Mouse (Mus musculus): ENCODE data around the gene Tjp3. TPM values are rescaled to one million over a fixed set of nuclear protein-coding genes. Genes with fewer than 3 reads are reported as not detected.

Tjp3 gene
- polyA plus RNA-seq, 1 experiment from 2014 or later: 11.6 TPM

- H3K27me3 ChIP-seq (ENCODE audit: control insufficient read depth, insufficient read depth, low read length): peaks cover 39% of the 10 kb centered on the region
- H3K4me3 ChIP-seq (ENCODE audit: low read length): no peak overlapping the region
- WGBS: 63% methylated on average over 8 of the region's 8 CpGs
- no peaks in the 10 kb centered on the region for H3K36me3 ChIP-seq (ENCODE audit: control insufficient read depth, insufficient read depth, low read length)
- peaks cover 16% of the 10 kb centered on the region; the same call in 1 of the 2 replicates for H3K4me1 ChIP-seq (ENCODE audit: control insufficient read depth, insufficient read depth, low read length)
- H3K27ac ChIP-seq (ENCODE audit: low read depth, low read length): no peak overlapping the region
- H3K4me2 ChIP-seq (replicated peaks; ENCODE audit: low read depth, low read length): peak overlapping the region; percentile 17; the same call in 1 of the 2 replicates
- no peak overlapping the region for H3K9ac ChIP-seq (ENCODE audit: low read depth, low read length)
- no peaks in the 10 kb centered on the region for H3K9me3 ChIP-seq (ENCODE audit: control insufficient read depth, low read length)
- no peak for ATAC-seq (ENCODE audit: low FRiP score, low TSS enrichment)
Observed at GRCm38 (mm10) chr10:81287513-81288157, 3.7 kb downstream of the Tjp3 start.

GRCm38 (mm10) chr10:81286586-81286985, 4.8 kb downstream of the Tjp3 start:
- Histone ChIP-seq H3K4me2 (replicated peaks; ENCODE audit: low read depth, low read length) (no peak overlapping the region), H3K9me3 (ENCODE audit: control insufficient read depth, low read length) (no peaks in the 10 kb centered on the region), H3K27ac (ENCODE audit: low read depth, low read length) (no peak overlapping the region), H3K9ac (ENCODE audit: low read depth, low read length) (no peak overlapping the region), H3K27me3 (ENCODE audit: control insufficient read depth, insufficient read depth, low read length) (peaks cover 39% of the 10 kb centered on the region), H3K36me3 (ENCODE audit: control insufficient read depth, insufficient read depth, low read length) (no peaks in the 10 kb centered on the region), H3K4me1 (ENCODE audit: control insufficient read depth, insufficient read depth, low read length) (peaks cover 16% of the 10 kb centered on the region; the same call in 1 of the 2 replicates), H3K4me3 (ENCODE audit: low read length) (no peak overlapping the region; the same call in 1 of the 2 replicates)
- no peak for ATAC-seq (ENCODE audit: low FRiP score, low TSS enrichment)
- 38% methylated on average over 6 of the region's 6 CpGs for WGBS

DNA sequence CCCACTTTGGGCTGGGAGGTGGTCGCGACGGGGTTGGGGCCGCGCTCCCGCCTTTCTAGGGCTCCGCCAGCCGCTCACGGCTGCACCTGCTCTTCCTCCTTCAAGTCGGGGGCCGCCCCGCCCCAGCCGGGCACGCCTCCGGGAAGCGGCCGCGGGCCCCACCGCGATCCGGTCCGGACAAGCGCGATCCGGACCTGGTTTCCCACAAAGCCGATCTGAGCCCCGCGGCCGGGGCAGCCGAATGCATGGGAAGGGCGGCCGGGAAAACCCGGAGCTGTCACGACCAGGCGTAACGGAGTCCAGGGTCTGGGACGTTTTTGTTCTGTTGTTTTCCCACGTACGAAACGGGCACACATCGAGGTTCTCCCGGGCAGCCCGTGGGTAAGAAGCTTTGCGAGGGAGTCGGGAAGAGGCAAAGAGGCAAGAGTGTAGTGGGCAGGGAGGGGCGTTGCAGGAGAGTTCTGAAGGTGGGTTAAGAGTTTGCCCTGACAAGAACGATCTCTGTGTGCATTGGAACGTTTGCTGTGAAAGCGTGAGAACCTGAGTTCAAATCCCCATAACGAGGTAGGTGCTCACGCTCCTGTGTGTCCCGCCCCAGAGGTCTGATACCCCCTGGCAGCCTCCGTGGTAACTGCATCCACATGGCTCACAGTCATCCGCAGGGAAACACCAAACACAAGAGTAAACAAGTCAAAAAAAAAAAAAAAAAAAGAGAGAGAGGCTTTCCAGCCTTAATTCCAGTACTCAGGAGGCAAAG, 5.5 kb downstream of the Tjp3 start:
- peak overlapping the region; percentile 52 for H3K4me3 ChIP-seq (ENCODE audit: low read length)
- H3K9me3 ChIP-seq (ENCODE audit: control insufficient read depth, low read length): no peaks in the 10 kb centered on the region
- H3K4me1 ChIP-seq (ENCODE audit: control insufficient read depth, insufficient read depth, low read length): peaks cover 16% of the 10 kb centered on the region; the same call in 1 of the 2 replicates
- peaks cover 33% of the 10 kb centered on the region for H3K27me3 ChIP-seq (ENCODE audit: control insufficient read depth, insufficient read depth, low read length)
- H3K4me2 ChIP-seq (replicated peaks; ENCODE audit: low read depth, low read length): peak overlapping the region; percentile 85
- H3K9ac ChIP-seq (ENCODE audit: low read depth, low read length): peak overlapping the region; percentile 65
- peak; percentile 67 for ATAC-seq (ENCODE audit: low FRiP score, low TSS enrichment)
- WGBS: 2% methylated on average over 54 of the region's 54 CpGs
- no peaks in the 10 kb centered on the region for H3K36me3 ChIP-seq (ENCODE audit: control insufficient read depth, insufficient read depth, low read length)
- no peak overlapping the region for H3K27ac ChIP-seq (ENCODE audit: low read depth, low read length)

GRCm38 (mm10) chr10:81284719-81285118, 6.7 kb downstream of the Tjp3 start:
- H3K4me1 ChIP-seq (ENCODE audit: control insufficient read depth, insufficient read depth, low read length): peaks cover 16% of the 10 kb centered on the region; the same call in 1 of the 2 replicates
- no peak; the same call in 1 of the 2 replicates for ATAC-seq (ENCODE audit: low FRiP score, low TSS enrichment)
- H3K9me3 ChIP-seq (ENCODE audit: control insufficient read depth, low read length): no peaks in the 10 kb centered on the region
- 12% methylated on average over 17 of the region's 17 CpGs for WGBS
- peak overlapping the region; percentile 42; the same call in 1 of the 2 replicates for H3K27ac ChIP-seq (ENCODE audit: low read depth, low read length)
- peaks cover 24% of the 10 kb centered on the region for H3K27me3 ChIP-seq (ENCODE audit: control insufficient read depth, insufficient read depth, low read length)
- H3K4me2 ChIP-seq (replicated peaks; ENCODE audit: low read depth, low read length): peak overlapping the region; percentile 85
- peak overlapping the region; percentile 34 for H3K9ac ChIP-seq (ENCODE audit: low read depth, low read length)
- H3K4me3 ChIP-seq (ENCODE audit: low read length): peak overlapping the region; percentile 52
- no peaks in the 10 kb centered on the region for H3K36me3 ChIP-seq (ENCODE audit: control insufficient read depth, insufficient read depth, low read length)

GRCm38 (mm10) chr10:81284189-81284588, 7.2 kb downstream of the Tjp3 start:
- H3K4me1 ChIP-seq (ENCODE audit: control insufficient read depth, insufficient read depth, low read length): peaks cover 16% of the 10 kb centered on the region; the same call in 1 of the 2 replicates
- no peaks in the 10 kb centered on the region for H3K36me3 ChIP-seq (ENCODE audit: control insufficient read depth, insufficient read depth, low read length)
- peak overlapping the region; percentile 34; the same call in 1 of the 2 replicates for H3K9ac ChIP-seq (ENCODE audit: low read depth, low read length)
- H3K27ac ChIP-seq (ENCODE audit: low read depth, low read length): no peak overlapping the region
- 50% methylated on average over 6 of the region's 6 CpGs for WGBS
- H3K4me3 ChIP-seq (ENCODE audit: low read length): peak overlapping the region; percentile 52; the same call in 1 of the 2 replicates
- H3K27me3 ChIP-seq (ENCODE audit: control insufficient read depth, insufficient read depth, low read length): peaks cover 24% of the 10 kb centered on the region
- no peak for ATAC-seq (ENCODE audit: low FRiP score, low TSS enrichment)
- H3K4me2 ChIP-seq (replicated peaks; ENCODE audit: low read depth, low read length): peak overlapping the region; percentile 85; the same call in 1 of the 2 replicates
- no peaks in the 10 kb centered on the region for H3K9me3 ChIP-seq (ENCODE audit: control insufficient read depth, low read length)

GRCm38 (mm10) chr10:81279496-81279895, 11.9 kb downstream of the Tjp3 start:
- ATAC-seq (ENCODE audit: low FRiP score, low TSS enrichment): no peak
- Histone ChIP-seq H3K9ac (ENCODE audit: low read depth, low read length) (no peak overlapping the region), H3K9me3 (ENCODE audit: control insufficient read depth, low read length) (no peaks in the 10 kb centered on the region), H3K4me3 (ENCODE audit: low read length) (no peak overlapping the region), H3K27me3 (ENCODE audit: control insufficient read depth, insufficient read depth, low read length) (peaks cover 13% of the 10 kb centered on the region), H3K27ac (ENCODE audit: low read depth, low read length) (no peak overlapping the region), H3K4me2 (replicated peaks; ENCODE audit: low read depth, low read length) (no peak overlapping the region), H3K4me1 (ENCODE audit: control insufficient read depth, insufficient read depth, low read length) (peaks cover 3% of the 10 kb centered on the region; the same call in 1 of the 2 replicates), H3K36me3 (ENCODE audit: control insufficient read depth, insufficient read depth, low read length) (no peaks in the 10 kb centered on the region)
- 24% methylated on average over 10 of the region's 10 CpGs for WGBS

DNA sequence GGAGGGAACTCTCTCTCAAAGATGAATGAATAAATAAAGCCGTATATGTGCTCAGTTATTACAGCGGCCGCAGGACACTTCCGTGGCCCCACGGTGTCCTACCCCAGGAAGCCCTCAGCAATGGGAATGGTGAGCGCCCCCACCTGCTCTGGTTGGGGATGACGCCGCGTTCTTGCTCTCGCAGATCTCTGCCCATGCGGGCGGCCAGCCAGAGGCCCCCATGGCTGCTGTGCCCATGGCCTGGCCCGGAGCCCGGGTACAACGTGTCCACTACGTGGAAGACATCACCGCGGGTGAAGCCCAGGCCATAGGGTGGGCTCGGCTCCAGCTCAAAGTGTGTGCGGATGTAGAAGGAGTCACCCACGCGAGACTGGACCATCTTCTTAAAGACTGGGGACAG, 13.7 kb downstream of the Tjp3 start:
- ATAC-seq (ENCODE audit: low FRiP score, low TSS enrichment): no peak
- H3K4me2 ChIP-seq (replicated peaks; ENCODE audit: low read depth, low read length): no peak overlapping the region
- no peaks in the 10 kb centered on the region for H3K27me3 ChIP-seq (ENCODE audit: control insufficient read depth, insufficient read depth, low read length)
- no peaks in the 10 kb centered on the region for H3K9me3 ChIP-seq (ENCODE audit: control insufficient read depth, low read length)
- no peaks in the 10 kb centered on the region for H3K4me1 ChIP-seq (ENCODE audit: control insufficient read depth, insufficient read depth, low read length)
- no peak overlapping the region for H3K4me3 ChIP-seq (ENCODE audit: low read length)
- no peak overlapping the region for H3K9ac ChIP-seq (ENCODE audit: low read depth, low read length)
- H3K27ac ChIP-seq (ENCODE audit: low read depth, low read length): no peak overlapping the region
- WGBS: 83% methylated on average over 22 of the region's 22 CpGs
- H3K36me3 ChIP-seq (ENCODE audit: control insufficient read depth, insufficient read depth, low read length): peaks cover 10% of the 10 kb centered on the region

DNA sequence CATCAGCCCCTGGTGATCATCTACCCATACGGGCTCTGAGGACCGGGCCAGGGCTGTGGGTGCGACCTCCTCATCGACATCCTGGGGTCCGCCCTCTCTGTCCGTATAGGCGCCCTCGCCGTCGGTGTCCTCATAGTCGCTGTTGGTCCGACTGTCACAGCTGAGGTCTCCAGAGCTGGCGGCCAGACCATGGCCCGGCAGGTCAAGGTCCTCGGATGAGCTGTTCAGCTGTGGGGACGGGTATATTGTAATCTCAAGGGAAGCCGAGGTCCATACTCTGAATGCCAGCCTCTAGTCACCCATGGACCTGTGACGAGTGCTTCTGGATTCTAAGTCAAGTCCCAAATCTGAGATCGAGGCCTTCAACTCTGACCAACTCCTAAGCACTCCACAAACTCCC, 17.5 kb downstream of the Tjp3 start:
- Histone ChIP-seq H3K4me3 (ENCODE audit: low read length) (no peak overlapping the region), H3K9me3 (ENCODE audit: control insufficient read depth, low read length) (no peaks in the 10 kb centered on the region), H3K9ac (ENCODE audit: low read depth, low read length) (no peak overlapping the region), H3K27me3 (ENCODE audit: control insufficient read depth, insufficient read depth, low read length) (no peaks in the 10 kb centered on the region), H3K36me3 (ENCODE audit: control insufficient read depth, insufficient read depth, low read length) (peaks cover 33% of the 10 kb centered on the region), H3K4me1 (ENCODE audit: control insufficient read depth, insufficient read depth, low read length) (peaks cover 5% of the 10 kb centered on the region; the same call in 1 of the 2 replicates), H3K27ac (ENCODE audit: low read depth, low read length) (no peak overlapping the region), H3K4me2 (replicated peaks; ENCODE audit: low read depth, low read length) (no peak overlapping the region)
- 94% methylated on average over 19 of the region's 19 CpGs for WGBS
- no peak for ATAC-seq (ENCODE audit: low FRiP score, low TSS enrichment)

DNA sequence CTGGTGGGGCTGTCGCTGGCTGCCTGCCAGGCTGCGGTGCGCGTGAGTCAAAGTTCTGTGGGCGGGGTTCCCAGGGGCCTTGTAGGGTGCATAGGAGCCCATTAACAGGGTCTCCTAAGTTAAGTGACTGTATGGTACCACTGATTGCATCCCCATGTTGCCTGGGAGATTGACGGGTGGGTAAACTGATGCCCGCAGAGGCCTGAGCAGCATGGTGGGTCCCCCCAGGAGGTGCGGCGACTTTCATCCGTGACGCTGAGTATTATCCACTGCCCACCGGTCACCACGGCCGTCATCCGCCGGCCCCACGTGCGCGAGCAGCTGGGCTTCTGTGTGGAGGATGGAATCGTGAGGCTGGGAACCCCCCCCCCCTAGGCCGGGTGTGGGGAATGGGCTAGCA, 19.0 kb downstream of the Tjp3 start:
- H3K4me2 ChIP-seq (replicated peaks; ENCODE audit: low read depth, low read length): no peak overlapping the region
- H3K9ac ChIP-seq (ENCODE audit: low read depth, low read length): no peak overlapping the region
- H3K9me3 ChIP-seq (ENCODE audit: control insufficient read depth, low read length): no peaks in the 10 kb centered on the region
- ATAC-seq (ENCODE audit: low FRiP score, low TSS enrichment): no peak
- no peak overlapping the region for H3K4me3 ChIP-seq (ENCODE audit: low read length)
- peaks cover 33% of the 10 kb centered on the region for H3K36me3 ChIP-seq (ENCODE audit: control insufficient read depth, insufficient read depth, low read length)
- H3K27me3 ChIP-seq (ENCODE audit: control insufficient read depth, insufficient read depth, low read length): no peaks in the 10 kb centered on the region
- H3K27ac ChIP-seq (ENCODE audit: low read depth, low read length): no peak overlapping the region
- 94% methylated on average over 21 of the region's 21 CpGs for WGBS
- peaks cover 10% of the 10 kb centered on the region; the same call in 1 of the 2 replicates for H3K4me1 ChIP-seq (ENCODE audit: control insufficient read depth, insufficient read depth, low read length)

Measured in kidney, embryonic 14.5 days (tissue).